Mouse (Mus musculus): ENCODE data around the gene Mapre1.

DNA sequence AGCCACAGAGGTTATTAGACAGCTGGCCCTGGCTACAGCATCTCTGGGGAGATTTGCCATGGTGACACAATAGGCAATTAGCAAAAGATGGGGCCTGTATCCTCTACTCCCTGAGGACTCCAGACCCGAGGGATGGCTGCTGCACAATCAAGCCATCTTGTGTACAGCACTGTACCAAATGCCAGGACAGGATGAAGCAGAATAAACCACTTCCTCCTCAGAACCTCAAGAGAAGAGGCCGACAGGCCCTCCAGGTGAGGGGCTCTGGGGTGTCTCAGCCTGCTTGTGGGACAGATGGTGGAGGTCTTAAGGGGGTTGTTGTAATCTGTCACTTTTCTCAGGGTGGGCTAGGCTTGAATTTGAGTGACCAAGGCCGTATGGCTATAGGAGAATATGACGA, 7.0 kb upstream of the Mapre1 start:
- TF ChIP-seq CTCF (IDR thresholded peaks at IDR 0.05; ENCODE audit: low read depth, low read length) (no peak), GATA1 (IDR thresholded peaks at IDR 0.05; ENCODE audit: borderline replicate concordance, low read length) (no peak), TAL1 (conservative IDR thresholded peaks at IDR 0.05; ENCODE audit: low read depth, low read length) (no peak), POLR2AphosphoS5 (IDR thresholded peaks at IDR 0.05; ENCODE audit: insufficient replicate concordance, low read depth, low read length) (no peak)

Data from G1E (cell line).